Mouse (Mus musculus): ENCODE results near the gene Efna1. TPM values are rescaled to one million over a fixed set of nuclear protein-coding genes. Genes with fewer than 3 reads are reported as not detected.

Gene Efna1
- polyA plus RNA-seq, 1 experiment from 2014 or later: 14.3 TPM

DNA sequence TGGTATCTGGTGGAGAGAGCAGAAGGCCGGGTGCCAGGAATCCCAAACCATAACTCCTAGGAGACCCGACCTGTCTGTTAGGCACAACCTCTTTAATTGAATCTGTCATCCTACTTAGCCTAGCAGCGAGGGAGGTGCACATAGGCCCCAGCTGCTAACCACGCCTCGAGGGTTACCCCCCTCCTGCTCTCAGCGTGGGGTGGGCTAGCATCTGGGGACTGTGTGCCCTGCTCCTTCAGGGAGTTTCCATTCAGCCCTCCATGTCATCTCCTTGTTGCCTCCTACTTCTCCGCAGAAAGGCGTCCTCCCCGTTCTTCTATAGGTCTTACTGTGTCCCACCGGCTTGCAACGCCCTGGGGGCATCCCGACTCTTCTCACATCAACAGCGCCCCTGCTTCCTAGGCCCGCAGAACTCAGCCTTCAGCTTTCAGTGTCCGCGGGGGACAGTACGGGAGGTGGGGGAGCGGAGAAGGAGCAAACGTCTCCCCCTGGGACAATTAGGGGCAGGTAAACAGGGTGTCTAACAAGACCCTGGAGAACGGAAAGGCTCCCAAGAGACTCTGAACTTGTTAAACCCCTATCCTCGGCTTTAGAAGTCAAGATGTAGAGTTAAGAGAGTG lies 38.1 kb upstream of the Efna1 start:
- ATAC-seq (ENCODE audit: low FRiP score): no peak
- Histone ChIP-seq H3K4me1 (peaks cover 72% of the 10 kb centered on the region), H3K9me3 (replicated peaks) (no peaks in the 10 kb centered on the region), H3K4me3 (peak overlapping the region; percentile 70), H3K27me3 (peaks cover 69% of the 10 kb centered on the region), H3K4me2 (replicated peaks) (peak overlapping the region; percentile 87), H3K36me3 (no peaks in the 10 kb centered on the region), H3K9ac (peak overlapping the region; percentile 51; the same call in 1 of the 2 replicates), H3K27ac (peak overlapping the region; percentile 88; the same call in 1 of the 2 replicates)
- 5% methylated on average over 21 of the region's 21 CpGs for WGBS

DNA sequence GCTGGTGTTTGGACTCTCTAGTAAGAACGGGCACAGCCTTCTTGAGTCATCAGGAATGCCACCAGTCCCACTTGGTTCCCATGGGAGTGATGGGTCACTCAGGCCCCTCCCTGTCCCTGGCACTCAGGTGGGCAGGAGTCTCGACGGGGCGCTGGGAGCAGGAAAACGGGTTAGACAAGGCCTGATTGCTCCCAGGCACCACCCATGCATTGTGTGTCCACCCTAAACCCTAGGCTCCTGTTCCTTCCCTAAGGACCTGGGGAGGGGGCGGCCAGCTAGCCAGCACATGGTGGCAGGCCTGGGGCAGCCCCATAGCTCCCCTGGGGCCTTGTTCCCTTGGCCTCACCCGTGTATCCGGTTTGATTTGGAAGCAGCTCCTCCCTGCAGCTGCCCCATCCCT lies 37.4 kb upstream of the Efna1 start:
- no peak for ATAC-seq (ENCODE audit: low FRiP score)
- Histone ChIP-seq H3K4me2 (replicated peaks) (no peak overlapping the region), H3K9me3 (replicated peaks) (no peaks in the 10 kb centered on the region), H3K27ac (no peak overlapping the region), H3K4me3 (no peak overlapping the region), H3K9ac (no peak overlapping the region), H3K27me3 (peaks cover 63% of the 10 kb centered on the region), H3K4me1 (peaks cover 72% of the 10 kb centered on the region), H3K36me3 (no peaks in the 10 kb centered on the region)
- WGBS: 68% methylated on average over 8 of the region's 8 CpGs

DNA sequence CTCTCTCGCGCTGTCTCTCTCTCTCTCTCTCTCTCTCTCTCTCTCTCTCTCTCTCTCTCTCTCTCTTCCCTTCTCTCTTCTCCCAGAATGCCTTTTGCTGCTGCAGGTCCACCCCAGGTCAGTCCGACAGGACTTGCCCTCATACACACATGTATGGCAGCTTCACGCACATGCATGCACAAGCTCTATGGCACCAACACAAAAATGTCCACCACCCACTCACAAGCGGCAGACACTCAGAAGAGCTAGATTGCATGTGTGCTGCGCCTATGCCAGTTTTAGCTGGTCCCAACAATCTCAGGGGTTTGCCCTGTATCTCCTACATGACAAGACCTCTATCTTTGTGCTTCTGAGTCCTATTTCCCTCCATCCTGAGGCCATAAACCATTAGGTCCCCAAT lies 36.3 kb upstream of the Efna1 start:
- no peaks in the 10 kb centered on the region for H3K9me3 ChIP-seq (replicated peaks)
- H3K27me3 ChIP-seq: peaks cover 57% of the 10 kb centered on the region
- H3K27ac ChIP-seq: no peak overlapping the region
- ATAC-seq (ENCODE audit: low FRiP score): no peak
- no peak overlapping the region for H3K9ac ChIP-seq
- H3K36me3 ChIP-seq: no peaks in the 10 kb centered on the region
- H3K4me1 ChIP-seq: peaks cover 71% of the 10 kb centered on the region
- WGBS: 53% methylated on average over 6 of the region's 6 CpGs
- H3K4me2 ChIP-seq (replicated peaks): peak overlapping the region; percentile 53; the same call in 1 of the 2 replicates
- H3K4me3 ChIP-seq: no peak overlapping the region

DNA sequence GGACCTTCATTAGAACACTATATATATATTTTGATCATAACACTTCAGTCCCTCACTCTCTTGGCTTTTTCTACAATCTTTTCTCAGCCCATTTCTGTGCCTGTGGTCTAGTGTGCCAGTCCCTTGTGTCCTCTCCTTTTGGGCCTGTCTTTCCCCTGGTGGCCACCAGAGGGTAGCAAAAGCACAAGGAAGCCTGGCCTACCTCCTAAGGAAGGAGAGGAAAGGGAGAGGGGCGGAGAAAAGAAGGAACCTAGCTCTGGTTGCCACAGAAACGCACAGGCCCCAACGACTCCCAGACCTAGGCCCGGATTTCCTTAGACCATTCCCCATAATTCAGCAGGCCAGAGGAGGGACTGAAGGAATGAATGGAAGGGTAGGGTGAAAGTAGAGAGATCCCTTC lies 35.9 kb upstream of the Efna1 start:
- H3K9ac ChIP-seq: no peak overlapping the region
- H3K27ac ChIP-seq: no peak overlapping the region
- H3K4me2 ChIP-seq (replicated peaks): peak overlapping the region; percentile 53
- H3K27me3 ChIP-seq: peaks cover 53% of the 10 kb centered on the region
- 0% methylated on average over 4 of the region's 4 CpGs for WGBS
- peaks cover 66% of the 10 kb centered on the region for H3K4me1 ChIP-seq
- H3K36me3 ChIP-seq: no peaks in the 10 kb centered on the region
- no peaks in the 10 kb centered on the region for H3K9me3 ChIP-seq (replicated peaks)
- H3K4me3 ChIP-seq: no peak overlapping the region
- peak; percentile 39; the same call in 1 of the 2 replicates for ATAC-seq (ENCODE audit: low FRiP score)

DNA sequence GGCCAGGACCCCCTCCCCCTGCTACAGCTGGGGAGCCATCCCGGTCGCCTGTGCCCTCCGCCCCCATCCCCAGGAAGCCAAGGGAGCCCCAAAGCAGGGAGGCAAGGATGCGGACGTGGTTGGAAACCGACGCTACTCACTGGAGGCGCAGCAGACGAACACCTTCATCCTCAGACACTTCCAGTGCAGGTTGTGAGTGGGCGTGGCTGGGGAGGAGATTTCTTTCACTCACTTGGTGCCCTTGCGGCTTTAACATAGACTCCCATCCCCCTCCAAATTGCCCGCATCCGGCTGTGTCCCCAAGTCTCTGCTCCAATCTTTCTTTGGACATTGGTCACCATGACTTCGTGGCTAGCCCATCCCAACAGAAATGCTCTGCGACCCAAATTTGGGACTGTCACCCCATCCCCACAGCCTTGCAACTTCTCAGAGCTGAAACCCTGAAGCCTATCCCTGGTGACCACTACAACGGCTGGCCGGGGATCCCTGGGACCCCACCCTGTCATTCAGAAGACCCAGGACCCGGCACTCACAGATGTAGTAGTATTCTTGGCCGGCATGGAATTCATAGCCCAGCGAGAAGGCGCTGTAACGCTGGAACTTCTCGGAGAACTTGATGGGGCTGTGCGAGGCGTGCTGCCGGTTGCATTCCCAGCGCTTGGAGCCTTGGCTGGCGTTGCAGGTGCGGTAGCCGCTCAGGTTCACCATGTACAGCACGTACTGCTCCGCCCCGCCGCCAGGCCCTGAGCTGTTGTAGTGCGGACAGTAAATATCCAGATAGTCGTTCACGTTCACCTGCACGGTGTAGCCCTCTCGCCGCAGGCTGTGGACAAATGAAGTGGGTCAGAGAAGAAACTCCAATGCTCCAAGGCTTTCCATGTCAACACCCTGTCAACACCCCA lies 35.2 kb upstream of the Efna1 start:
- H3K4me3 ChIP-seq: peak overlapping the region; percentile 19
- 0 out of 2 replicates have a peak, but pooled peaks have one; percentile 0 for ATAC-seq (ENCODE audit: low FRiP score)
- WGBS: 9% methylated on average over 40 of the region's 40 CpGs
- no peak overlapping the region for H3K27ac ChIP-seq
- peak overlapping the region; percentile 1; the same call in 1 of the 2 replicates for H3K9ac ChIP-seq
- no peaks in the 10 kb centered on the region for H3K9me3 ChIP-seq (replicated peaks)
- H3K4me2 ChIP-seq (replicated peaks): peak overlapping the region; percentile 53
- peaks cover 47% of the 10 kb centered on the region for H3K27me3 ChIP-seq
- no peaks in the 10 kb centered on the region for H3K36me3 ChIP-seq
- peaks cover 60% of the 10 kb centered on the region for H3K4me1 ChIP-seq

DNA sequence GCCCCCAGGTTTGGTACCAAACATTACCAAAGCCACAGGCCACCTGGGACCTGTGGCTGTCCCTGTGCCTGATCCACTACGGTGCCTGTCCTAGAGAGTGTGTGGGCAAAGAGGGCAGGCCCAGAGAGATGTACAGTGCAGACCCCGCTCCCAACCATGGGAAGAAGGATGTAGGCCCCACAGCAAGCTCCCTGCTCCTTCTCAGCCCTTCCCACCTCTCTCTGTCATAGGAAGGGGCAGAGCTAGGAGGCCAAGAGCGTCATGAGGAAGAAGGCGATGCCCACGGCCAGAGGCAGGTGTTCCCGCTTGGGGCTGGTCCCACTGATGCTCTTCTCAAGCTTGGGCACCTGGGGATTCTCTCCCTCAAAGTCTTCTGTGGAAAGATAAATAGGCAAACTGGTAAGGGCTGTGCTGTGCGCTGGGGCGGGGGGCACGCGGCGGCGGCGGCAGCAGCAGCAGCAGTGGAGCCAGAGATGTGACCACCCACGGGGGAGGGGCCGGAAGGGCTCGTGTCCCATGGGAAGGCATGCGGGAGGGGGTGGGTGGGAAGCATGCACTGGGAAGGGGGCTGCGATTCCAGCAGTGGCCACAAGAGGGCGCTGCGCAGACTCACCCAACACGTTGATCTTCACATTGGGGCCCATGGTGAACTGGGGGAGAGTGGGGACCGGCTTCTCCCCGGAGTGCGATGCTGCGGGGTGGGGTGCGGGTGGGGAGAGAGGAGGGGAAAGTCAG lies 34.4 kb upstream of the Efna1 start:
- Histone ChIP-seq H3K4me1 (peaks cover 52% of the 10 kb centered on the region), H3K36me3 (no peaks in the 10 kb centered on the region), H3K9me3 (replicated peaks) (0 out of 2 replicates have a peak, but pooled peaks cover 4% of the 10 kb centered on the region), H3K4me2 (replicated peaks) (peak overlapping the region; percentile 53), H3K9ac (peak overlapping the region; percentile 55), H3K27ac (no peak overlapping the region), H3K4me3 (peak overlapping the region; percentile 19), H3K27me3 (peaks cover 39% of the 10 kb centered on the region)
- WGBS: 6% methylated on average over 26 of the region's 26 CpGs
- peak; percentile 14; the same call in 1 of the 2 replicates for ATAC-seq (ENCODE audit: low FRiP score)

DNA sequence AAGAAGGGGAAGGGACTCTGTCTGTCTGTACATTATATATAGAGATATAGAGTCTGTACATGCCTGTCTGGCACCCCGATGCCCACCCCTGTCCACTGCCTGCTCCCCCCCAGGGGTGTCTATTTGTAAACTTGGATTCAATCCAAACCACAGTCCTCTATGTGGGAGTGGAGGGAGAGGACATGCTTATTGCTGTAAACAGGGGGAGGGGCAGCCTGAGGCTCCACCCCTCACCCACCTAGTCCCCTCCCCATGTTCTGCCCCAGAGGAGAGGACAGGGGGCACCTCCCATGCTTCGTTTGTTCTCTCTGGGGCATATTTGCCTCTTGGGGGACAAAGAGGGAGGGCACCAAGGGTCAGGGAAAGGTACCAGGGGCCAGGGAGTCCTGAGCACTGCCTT lies 33.8 kb upstream of the Efna1 start:
- peaks cover 47% of the 10 kb centered on the region for H3K4me1 ChIP-seq
- H3K9ac ChIP-seq: peak overlapping the region; percentile 55; the same call in 1 of the 2 replicates
- 0 out of 2 replicates have a peak, but pooled peaks cover 4% of the 10 kb centered on the region for H3K9me3 ChIP-seq (replicated peaks)
- H3K27me3 ChIP-seq: peaks cover 34% of the 10 kb centered on the region
- 0 out of 2 replicates have a peak, but pooled peaks have one; percentile 1 for ATAC-seq (ENCODE audit: low FRiP score)
- no peak overlapping the region for H3K4me2 ChIP-seq (replicated peaks)
- WGBS: 48% methylated on average over 2 of the region's 2 CpGs
- no peaks in the 10 kb centered on the region for H3K36me3 ChIP-seq
- H3K4me3 ChIP-seq: no peak overlapping the region
- no peak overlapping the region for H3K27ac ChIP-seq

DNA sequence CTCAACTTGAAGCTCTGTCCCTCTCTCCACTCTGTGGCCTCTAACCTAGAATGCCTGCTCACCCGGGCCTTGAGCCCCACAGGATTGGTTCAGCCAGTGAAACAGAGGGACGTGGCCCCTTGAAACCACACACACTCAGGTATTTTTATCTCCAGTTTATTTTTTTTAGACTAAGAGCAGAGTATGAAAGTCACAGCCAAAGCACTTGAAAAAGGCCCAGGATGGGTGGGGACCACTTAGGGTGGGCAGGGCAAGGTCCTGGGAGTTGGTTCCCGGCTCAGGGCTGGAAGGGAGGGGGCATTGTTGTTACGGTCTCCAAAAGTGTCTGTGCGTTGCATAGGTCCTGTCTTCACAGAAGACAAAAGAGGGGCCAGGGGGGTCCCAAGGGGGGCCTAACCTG lies 33.4 kb upstream of the Efna1 start:
- no peak for ATAC-seq (ENCODE audit: low FRiP score)
- 77% methylated on average over 5 of the region's 5 CpGs for WGBS
- H3K27me3 ChIP-seq: peaks cover 31% of the 10 kb centered on the region
- H3K4me1 ChIP-seq: peaks cover 42% of the 10 kb centered on the region
- no peaks in the 10 kb centered on the region for H3K36me3 ChIP-seq
- no peak overlapping the region for H3K9ac ChIP-seq
- 0 out of 2 replicates have a peak, but pooled peaks cover 4% of the 10 kb centered on the region for H3K9me3 ChIP-seq (replicated peaks)
- H3K4me2 ChIP-seq (replicated peaks): no peak overlapping the region
- H3K4me3 ChIP-seq: no peak overlapping the region
- no peak overlapping the region for H3K27ac ChIP-seq

DNA sequence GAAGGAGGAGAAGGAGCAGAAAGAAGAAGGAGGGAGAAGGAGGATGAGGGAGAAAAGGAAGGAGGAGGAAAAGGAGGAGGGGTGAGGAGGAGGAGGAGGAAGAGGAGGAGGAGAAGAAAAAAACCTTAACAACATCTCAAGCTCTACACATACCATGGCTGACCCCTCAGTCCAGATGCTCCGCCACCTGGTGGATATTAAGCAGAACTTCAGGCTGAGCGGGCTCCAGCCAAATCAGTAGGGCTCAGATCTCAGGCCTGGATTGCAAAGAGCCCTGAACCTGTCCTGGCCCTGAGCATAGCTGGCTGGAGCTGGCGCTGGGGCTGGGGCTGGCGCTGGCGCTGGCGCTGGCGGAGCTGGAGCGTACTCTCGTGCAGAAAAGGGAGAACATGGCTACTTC lies 27.1 kb upstream of the Efna1 start:
- H3K9me3 ChIP-seq (replicated peaks): 0 out of 2 replicates have a peak, but pooled peaks cover 4% of the 10 kb centered on the region
- WGBS: 3% methylated on average over 9 of the region's 9 CpGs
- peak; percentile 58 for ATAC-seq (ENCODE audit: low FRiP score)
- H3K9ac ChIP-seq: no peak overlapping the region
- no peaks in the 10 kb centered on the region for H3K4me1 ChIP-seq
- no peak overlapping the region for H3K4me2 ChIP-seq (replicated peaks)
- H3K4me3 ChIP-seq: no peak overlapping the region
- peaks cover 6% of the 10 kb centered on the region; the same call in 1 of the 2 replicates for H3K27me3 ChIP-seq
- H3K27ac ChIP-seq: no peak overlapping the region
- no peaks in the 10 kb centered on the region for H3K36me3 ChIP-seq

DNA sequence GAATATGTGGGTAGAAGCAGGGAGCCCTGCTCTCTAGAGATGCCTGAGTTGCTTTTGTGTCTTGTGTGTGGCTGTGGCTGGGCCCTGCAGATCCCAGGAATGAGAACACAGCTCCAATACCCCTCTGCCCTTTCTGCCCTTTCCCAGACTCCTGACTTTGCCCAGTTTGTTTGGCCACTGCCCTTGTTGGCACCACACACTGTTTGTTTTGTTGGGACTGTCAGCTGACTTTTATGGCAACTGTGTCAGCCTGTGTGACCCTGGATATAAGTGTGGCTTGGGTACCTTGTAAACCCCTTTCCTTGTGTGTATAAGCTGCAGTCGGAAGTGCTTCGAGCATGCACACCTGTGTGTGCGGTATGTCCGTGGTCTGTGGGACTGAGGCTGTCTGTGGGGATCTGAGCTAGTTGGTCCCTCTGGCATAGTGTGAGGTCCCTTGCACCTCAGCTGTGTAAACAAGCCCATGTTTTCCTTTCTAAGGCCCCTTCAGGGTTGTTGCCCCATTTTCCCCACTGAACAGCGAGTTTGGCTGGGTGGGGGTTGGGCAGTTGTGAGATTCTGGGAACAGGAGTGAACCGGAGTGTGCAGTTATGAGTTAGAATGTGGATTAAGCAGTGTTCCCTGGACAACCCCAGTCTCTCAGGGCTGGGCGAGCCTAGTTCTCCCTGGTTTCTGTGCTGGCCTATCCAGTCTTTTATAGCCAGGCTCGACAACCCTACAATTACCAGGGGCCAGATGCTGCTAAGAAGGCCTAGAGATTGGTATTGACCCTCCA lies 24.8 kb upstream of the Efna1 start:
- H3K4me3 ChIP-seq: no peak overlapping the region
- H3K4me2 ChIP-seq (replicated peaks): no peak overlapping the region
- no peaks in the 10 kb centered on the region for H3K36me3 ChIP-seq
- 0 out of 2 replicates have a peak, but pooled peaks cover under 1% of the 10 kb centered on the region for H3K9me3 ChIP-seq (replicated peaks)
- ATAC-seq (ENCODE audit: low FRiP score): no peak
- WGBS: 68% methylated on average over 8 of the region's 8 CpGs
- H3K27ac ChIP-seq: no peak overlapping the region
- H3K27me3 ChIP-seq: peaks cover 11% of the 10 kb centered on the region; the same call in 1 of the 2 replicates
- no peak overlapping the region for H3K9ac ChIP-seq
- H3K4me1 ChIP-seq: no peaks in the 10 kb centered on the region

DNA sequence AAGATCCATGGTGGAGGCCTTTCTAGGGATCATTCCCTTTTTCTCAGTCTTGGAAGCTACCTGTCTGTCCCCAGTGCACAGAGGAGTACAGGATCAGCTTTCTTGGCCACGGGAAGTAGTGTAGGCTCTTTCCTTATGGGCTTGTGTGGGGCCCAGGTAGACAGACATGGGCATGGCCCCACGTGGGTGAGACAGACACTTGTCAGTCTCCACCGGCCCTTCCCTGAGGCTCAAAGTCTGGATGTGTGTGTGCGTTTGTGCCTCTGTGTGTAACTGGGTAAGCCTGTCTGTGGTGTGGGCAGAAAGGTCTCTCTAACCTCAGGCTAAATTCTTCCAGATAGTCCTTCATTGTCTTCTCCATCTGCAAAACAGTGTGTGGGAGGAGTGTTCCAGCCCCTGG lies 24.2 kb upstream of the Efna1 start:
- no peak overlapping the region for H3K27ac ChIP-seq
- ATAC-seq (ENCODE audit: low FRiP score): no peak
- H3K36me3 ChIP-seq: no peaks in the 10 kb centered on the region
- H3K4me2 ChIP-seq (replicated peaks): no peak overlapping the region
- H3K4me3 ChIP-seq: no peak overlapping the region
- WGBS: 72% methylated on average over 4 of the region's 4 CpGs
- no peaks in the 10 kb centered on the region for H3K4me1 ChIP-seq
- peaks cover 15% of the 10 kb centered on the region for H3K27me3 ChIP-seq
- no peaks in the 10 kb centered on the region for H3K9me3 ChIP-seq (replicated peaks)
- no peak overlapping the region for H3K9ac ChIP-seq
